Mouse (Mus musculus) A20 (cell line): Measurements from ENCODE around the gene Ptpn14.
A peak's percentile ranks its signal among the peaks of the same experiment; 100 is the strongest.

Experiments used
- DNase-seq: peaks from one replicate; pipeline ENCODE4 v3.0.0-alpha.2; 2011; ENCODE audit warnings: low read depth, low spot score

Gene Ptpn14

DNA sequence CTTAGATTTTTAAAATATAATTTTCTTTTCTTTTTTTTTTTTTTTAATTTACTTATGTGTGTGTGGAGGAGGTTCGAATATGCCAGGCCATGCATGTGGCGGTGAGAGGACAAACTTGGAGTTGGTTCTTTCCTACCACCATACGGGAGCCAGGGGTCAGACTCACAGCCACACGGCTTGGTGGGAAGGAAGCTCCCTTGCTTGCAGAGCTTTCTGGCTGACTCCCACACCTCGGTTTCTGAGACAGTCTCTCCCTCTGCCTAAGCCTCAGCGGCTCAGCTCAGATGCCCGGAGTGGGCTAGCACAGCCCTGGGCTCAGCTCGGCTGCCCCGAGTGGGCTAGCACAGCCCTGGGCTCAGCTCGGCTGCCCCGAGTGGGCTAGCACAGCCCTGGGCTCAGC is 10.5 kb upstream of the Ptpn14 start:
- DNase-seq = no peak

- DNase-seq = no peak
These were observed 9.5 kb upstream of the Ptpn14 start for GRCm38 (mm10) chr1:189718600-189718999.

- DNase-seq = peak; percentile 67
These were observed 1.9 kb upstream of the Ptpn14 start for GRCm38 (mm10) chr1:189726121-189726520.

GRCm38 (mm10) chr1:189727346-189727883 is 653 bp upstream of the Ptpn14 start:
- no peak for DNase-seq

- no peak for DNase-seq
These were observed 682 bp downstream of the Ptpn14 start for GRCm38 (mm10) chr1:189728784-189729115.

- no peak for DNase-seq
These were observed 1.2 kb downstream of the Ptpn14 start for GRCm38 (mm10) chr1:189729141-189729815.

- DNase-seq = no peak
These were observed 3.6 kb downstream of the Ptpn14 start for GRCm38 (mm10) chr1:189731697-189732096.

DNA sequence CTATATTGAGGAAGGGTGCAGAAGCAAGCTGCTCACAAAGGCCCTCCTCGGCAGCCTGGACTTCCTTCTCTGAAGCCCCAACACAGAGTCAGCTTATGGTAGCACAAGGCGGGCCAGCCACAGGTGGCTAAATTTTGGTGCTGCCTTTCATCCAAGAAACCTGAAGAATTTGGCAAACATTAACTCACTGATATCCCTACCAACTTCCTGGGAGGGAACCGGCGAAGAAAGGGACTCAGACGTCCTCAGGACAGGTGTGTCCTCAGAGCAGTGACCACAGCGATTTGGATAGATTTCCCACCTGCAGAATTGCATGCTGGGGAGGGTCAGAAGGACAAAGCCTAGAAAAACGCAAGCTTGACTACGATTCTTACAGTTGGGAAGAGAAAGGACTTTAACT is 4.1 kb downstream of the Ptpn14 start:
- no peak for DNase-seq

DNA sequence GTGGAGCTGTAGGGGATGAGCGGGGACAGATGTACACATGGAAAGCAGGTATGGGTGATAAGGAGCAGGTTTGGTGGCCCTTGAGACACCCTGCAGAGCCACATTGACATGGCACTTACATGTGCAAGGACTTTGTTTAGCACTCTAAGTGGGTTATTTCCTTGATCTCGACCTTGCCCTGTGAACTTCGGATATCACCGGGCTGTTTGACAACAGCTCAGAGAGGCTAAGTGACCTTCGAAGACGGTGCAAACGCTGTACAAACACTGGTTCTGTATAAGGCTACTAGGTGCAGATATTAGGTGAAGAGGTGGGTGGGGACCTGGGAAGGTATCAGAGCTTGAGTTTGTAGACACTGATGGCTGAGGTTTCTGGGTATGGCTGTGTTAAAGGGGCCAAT is 12.0 kb downstream of the Ptpn14 start:
- no peak for DNase-seq

GRCm38 (mm10) chr1:189742041-189742440 is 14.0 kb downstream of the Ptpn14 start:
- no peak for DNase-seq

DNA sequence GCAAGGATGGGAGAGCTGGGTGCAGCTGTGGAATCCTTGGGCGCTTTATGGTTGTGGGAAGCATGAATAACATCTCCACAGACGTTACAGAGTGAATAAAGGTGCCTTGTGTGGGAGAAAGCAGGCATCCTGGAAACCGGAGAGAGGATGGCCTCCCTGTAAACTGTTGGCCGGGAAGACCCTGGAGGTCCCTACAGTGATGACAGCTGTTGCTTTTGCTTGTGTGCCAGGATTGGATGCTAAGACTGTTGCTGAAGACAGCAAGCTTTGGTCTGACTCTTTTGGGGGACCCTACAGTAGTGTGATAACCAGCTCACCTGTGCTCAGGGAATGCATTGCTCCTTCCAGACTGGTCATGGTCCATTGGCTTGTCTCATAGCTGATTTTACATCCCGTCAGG is 15.1 kb downstream of the Ptpn14 start:
- DNase-seq = no peak

GRCm38 (mm10) chr1:189744914-189745710 is 17.0 kb downstream of the Ptpn14 start:
- DNase-seq = no peak

GRCm38 (mm10) chr1:189746520-189746919 is 18.5 kb downstream of the Ptpn14 start:
- DNase-seq = no peak

- no peak for DNase-seq
These were observed 21.7 kb downstream of the Ptpn14 start for GRCm38 (mm10) chr1:189749789-189750188.

GRCm38 (mm10) chr1:189750233-189750632 is 22.2 kb downstream of the Ptpn14 start:
- no peak for DNase-seq

- DNase-seq = no peak
These were observed 24.2 kb downstream of the Ptpn14 start for GRCm38 (mm10) chr1:189752245-189752644.

DNA sequence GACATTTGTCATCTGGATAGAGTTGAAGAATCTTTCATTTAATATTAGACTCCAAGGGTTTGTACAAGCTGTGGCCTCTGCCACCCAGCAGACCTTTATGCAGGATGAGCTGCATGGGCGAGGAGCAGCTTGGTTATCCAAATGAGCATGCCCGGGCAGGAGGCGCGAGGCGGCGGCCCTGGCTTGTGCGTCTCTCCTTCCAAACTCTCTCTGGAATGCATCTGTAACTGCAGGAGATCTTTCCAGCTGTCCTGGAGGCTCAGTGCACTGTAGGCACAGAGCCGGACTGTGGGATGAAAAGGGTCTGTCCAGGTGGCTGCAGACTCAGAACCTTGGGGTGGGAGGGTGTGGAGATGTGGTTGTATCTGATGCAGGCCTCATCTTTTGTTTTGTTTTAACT is 27.0 kb downstream of the Ptpn14 start:
- no peak for DNase-seq

DNA sequence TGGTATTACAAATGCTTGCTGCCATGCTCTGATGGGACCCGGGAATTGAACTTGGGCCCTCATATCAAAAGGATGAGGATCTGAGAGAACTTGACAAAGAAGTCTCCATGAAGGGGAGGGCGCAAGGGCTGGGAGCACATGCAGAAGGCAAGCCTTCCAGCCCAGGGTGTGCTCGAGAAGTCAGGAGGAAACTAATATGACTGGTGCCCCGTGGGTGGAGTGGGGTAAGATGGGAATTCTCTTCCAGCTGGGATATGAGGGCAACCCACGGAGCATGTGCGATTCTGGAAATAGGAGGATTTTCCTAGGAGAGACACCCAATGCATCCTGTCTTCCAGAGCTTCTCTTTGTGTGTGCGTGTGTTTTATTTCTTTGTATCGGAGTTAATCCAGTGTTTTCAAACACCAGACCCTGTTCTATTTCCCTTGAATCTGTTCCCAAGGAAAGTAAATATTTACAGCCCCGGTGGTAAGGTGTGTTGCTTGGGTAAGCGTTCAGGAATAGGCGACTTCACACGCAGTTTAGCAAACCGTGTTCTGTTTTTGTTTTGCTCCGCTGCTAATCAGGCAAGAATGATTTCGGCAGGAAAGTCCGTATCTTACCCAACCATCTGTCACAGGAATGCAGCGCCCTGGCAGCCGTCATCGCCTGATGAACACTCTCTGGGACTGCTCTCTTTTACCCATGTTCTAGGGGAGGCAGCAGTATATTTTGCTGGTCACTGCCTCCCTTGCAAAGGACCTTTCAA is 28.4 kb downstream of the Ptpn14 start:
- DNase-seq = no peak

- DNase-seq = no peak
These were observed 29.0 kb downstream of the Ptpn14 start for GRCm38 (mm10) chr1:189757054-189757408.

- peak; percentile 88 for DNase-seq
These were observed 33.5 kb downstream of the Ptpn14 start for GRCm38 (mm10) chr1:189761581-189762021.

DNA sequence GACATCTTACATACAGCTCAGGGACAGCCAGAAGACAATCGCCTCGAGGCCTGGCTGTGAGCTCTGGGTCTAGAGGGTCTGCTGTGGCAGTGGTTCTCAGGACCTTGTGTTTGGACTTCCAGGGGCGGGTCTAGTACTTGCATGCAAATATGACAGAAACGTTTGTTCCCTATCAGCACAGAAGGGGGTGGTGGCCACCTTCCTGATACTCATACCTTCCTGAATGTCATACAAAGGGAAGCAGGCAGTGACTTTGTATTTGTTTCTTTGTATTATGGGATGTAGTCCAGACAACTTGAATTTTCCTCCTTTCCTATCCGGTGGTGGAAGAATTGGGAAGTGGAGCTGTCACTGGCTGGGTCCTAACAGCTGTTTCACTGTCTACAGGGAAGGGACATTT is 36.2 kb downstream of the Ptpn14 start:
- peak; percentile 31 for DNase-seq

DNA sequence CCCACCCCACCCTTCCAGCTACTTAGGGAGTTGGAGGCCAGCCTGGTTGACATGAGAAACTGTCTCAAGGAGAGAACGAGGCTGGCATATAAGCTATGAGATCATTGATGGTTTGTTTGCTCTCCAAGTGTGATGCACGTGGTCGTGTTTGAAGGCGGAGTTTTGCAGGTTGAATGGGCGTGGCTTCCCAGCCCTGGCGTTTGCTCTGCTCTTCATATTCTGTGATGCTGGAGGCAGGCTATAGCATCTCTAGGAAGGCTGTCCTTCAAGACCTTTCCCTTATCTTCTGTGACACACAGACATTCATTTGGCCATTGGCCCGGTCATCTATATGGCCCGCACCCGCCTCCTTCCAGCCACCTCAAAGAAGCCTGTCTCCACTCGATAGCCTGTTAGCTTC is 39.1 kb downstream of the Ptpn14 start:
- DNase-seq = no peak
